Mouse (Mus musculus) stomach, embryonic 15.5 days (tissue): ENCODE measurements around the gene Pias1. TPM values are rescaled to one million over a fixed set of nuclear protein-coding genes. Genes with fewer than 3 reads are reported as not detected.

Experiments
- ATAC-seq: fragments of 200-750 bp; cut with Nextera tagmentation; 2 replicates; pipeline ENCODE4 v1.8.0; 2017; ENCODE audit warnings: low read depth, moderate number of reproducible peaks, moderate TSS enrichment; ENCODE audit not compliant: insufficient read depth, low FRiP score
- H3K27ac ChIP-seq: fragments of 300-500 bp; sonication (generic); 2 replicates; pipeline ENCODE4 v1.5.1; 2015; ENCODE audit warnings: mild to moderate bottlenecking, inconsistent platforms
- H3K27me3 ChIP-seq: fragments of 300-500 bp; sonication (generic); replicated peaks from 2 replicates; pipeline ENCODE4 v1.6.1; 2015; ENCODE audit warnings: inconsistent platforms
- H3K36me3 ChIP-seq: fragments of 300-500 bp; sonication (generic); 2 replicates; pipeline ENCODE4 v1.6.1; 2015; ENCODE audit warnings: inconsistent platforms
- H3K4me1 ChIP-seq: fragments of 300-500 bp; sonication (generic); 2 replicates; pipeline ENCODE4 v1.6.1; 2015; ENCODE audit warnings: inconsistent platforms
- H3K4me2 ChIP-seq: fragments of 300-500 bp; sonication (generic); 2 replicates; pipeline ENCODE4 v1.6.1; 2015; ENCODE audit warnings: mild to moderate bottlenecking, inconsistent platforms
- H3K4me3 ChIP-seq: fragments of 300-500 bp; sonication (generic); replicated peaks from 2 replicates; pipeline ENCODE4 v1.5.1; 2015; ENCODE audit warnings: inconsistent platforms
- H3K9ac ChIP-seq: fragments of 300-500 bp; sonication (generic); 2 replicates; pipeline ENCODE4 v1.6.1; 2015; ENCODE audit warnings: inconsistent platforms
- H3K9me3 ChIP-seq: fragments of 300-500 bp; sonication (generic); 2 replicates; pipeline ENCODE4 v1.6.1; 2016; ENCODE audit warnings: inconsistent platforms
- WGBS: fragments of 180-500 bp; shearing (Covaris S2); methylation state at CpG from one replicate; pipeline ENCODE4 v1.1.7; 2015; 5-methylcytosine and 5-hydroxymethylcytosine counted together
- polyA plus RNA-seq: library from polyadenylated mRNA; unstranded; fragments of >200 nt; fragmentation: Nextera tagmentation; extraction: Ambion mirVana; gene quantifications from 2 replicates; pipeline ENCODE4 v1.2.1, GENCODE M21; 2015

Pias1 gene
- polyA plus RNA-seq, 1 experiment from 2014 or later = 46.7 TPM

DNA sequence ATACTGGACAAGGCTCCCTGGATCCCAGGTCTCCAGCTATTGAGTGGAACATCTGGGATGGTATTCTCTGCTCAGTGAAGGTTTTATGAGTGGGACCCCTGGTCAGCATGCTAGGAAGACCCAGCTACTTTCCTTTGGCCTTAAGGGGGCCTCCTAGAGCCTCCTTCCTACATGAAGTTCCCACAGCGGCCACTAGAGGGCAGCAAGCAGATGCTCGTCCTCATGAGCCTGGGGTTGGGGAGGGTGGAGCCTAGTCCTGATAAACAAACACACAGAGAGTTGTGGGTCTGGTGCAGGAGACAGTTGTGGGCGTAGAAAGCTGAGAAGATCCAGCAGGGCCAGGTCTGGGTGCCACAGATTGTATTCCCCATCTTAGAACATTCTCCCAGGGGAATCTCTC lies 140.0 kb downstream of the Pias1 start:
- no peak overlapping the region for H3K9ac ChIP-seq
- no peak overlapping the region for H3K27ac ChIP-seq
- peak; percentile 54; the same call in 1 of the 2 replicates for ATAC-seq
- no peak overlapping the region for H3K4me3 ChIP-seq
- WGBS = 2% methylated on average over 3 of the region's 3 CpGs
- H3K4me2 ChIP-seq = no peak overlapping the region
- peaks cover 6% of the 10 kb centered on the region for H3K4me1 ChIP-seq
- no peaks in the 10 kb centered on the region for H3K27me3 ChIP-seq
- no peaks in the 10 kb centered on the region; the same call in 1 of the 2 replicates for H3K36me3 ChIP-seq
- no peaks in the 10 kb centered on the region for H3K9me3 ChIP-seq

DNA sequence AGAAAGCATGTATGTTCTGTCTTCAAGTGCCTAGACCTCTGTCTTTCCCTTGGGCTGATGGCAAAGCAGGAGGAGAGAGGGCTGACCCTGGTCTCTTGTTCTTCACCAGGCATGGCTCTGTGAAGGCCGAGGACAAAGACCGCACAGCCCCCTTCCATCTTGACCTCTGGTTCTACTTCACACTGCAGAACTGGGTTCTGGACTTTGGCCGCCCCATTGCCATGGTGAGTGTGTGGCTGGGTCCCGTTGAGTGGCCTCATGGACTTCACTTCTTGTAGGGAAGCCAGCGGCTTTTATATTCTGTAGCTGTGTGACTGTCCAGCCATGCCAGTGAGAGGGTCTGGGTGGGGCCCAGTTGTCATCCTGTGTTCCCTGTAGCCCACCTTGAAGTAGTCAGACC lies 143.3 kb downstream of the Pias1 start:
- Histone ChIP-seq H3K27ac (no peak overlapping the region), H3K4me2 (no peak overlapping the region), H3K9me3 (no peaks in the 10 kb centered on the region), H3K27me3 (no peaks in the 10 kb centered on the region), H3K36me3 (no peaks in the 10 kb centered on the region; the same call in 1 of the 2 replicates), H3K4me3 (no peak overlapping the region), H3K9ac (no peak overlapping the region), H3K4me1 (peaks cover 19% of the 10 kb centered on the region)
- 93% methylated on average over 5 of the region's 5 CpGs for WGBS
- ATAC-seq = no peak

DNA sequence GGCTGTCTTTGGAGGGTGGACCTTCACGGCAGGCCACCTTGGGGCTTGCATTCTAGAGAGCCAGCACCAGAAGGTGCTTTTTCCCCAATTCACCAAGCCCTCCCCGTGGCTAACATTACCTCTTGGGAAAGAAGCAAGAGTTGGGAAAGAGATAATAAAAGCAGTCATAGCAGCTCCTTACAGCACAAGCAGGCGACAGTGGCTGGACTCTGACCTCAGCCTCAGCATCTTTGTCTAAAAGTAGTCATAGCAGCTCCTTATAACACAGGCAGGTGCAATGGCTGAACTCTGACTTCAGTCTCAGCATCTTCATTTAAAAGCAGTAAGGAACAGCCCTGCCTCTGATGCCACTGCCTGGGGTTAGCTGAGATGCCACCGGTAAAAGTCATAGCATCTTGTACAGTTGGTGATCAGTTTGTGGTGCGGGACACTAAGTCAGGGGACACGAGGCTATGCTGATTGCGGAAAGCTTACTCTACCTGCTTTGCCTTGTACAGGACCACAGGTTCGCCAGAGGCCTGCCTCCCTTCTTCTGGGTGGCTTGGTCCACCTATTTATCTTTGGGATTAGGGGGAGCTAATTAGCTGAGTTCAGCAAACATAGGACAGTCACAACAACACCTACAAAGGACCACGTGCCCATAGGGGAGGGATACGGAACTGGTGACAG lies 144.2 kb downstream of the Pias1 start:
- Histone ChIP-seq H3K36me3 (no peaks in the 10 kb centered on the region; the same call in 1 of the 2 replicates), H3K9ac (no peak overlapping the region), H3K27me3 (no peaks in the 10 kb centered on the region), H3K4me2 (no peak overlapping the region), H3K4me1 (peaks cover 22% of the 10 kb centered on the region), H3K4me3 (no peak overlapping the region), H3K27ac (no peak overlapping the region), H3K9me3 (no peaks in the 10 kb centered on the region)
- WGBS = 72% methylated on average over 10 of the region's 10 CpGs
- ATAC-seq = no peak

DNA sequence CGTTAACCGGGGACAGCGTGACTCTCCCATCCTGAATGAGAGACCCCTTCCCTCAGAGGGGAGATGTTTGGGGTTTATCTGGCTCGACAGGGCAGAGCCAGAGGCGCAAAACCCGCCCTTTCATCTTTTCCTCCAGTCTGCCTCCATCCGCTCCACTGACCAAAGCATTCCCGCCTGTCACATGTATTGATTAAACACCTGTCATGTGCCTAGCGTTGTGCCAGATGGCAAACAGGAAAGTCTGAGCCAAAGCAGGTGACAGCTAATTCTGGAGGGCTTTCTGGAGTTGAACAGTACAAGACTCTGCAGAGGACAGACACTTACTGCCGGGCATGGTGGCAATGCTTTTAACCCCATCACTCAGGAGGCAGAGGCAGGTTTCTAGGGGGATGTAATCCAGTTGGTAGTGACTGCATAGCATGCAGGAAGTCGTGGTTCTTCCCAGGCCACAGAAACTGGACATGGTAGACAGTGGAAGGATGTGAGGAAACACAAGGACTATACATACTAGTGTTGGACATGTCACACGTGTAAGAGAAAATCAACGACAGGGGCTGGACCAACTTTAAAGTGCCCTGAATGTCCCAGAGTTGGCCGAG lies 148.5 kb downstream of the Pias1 start:
- ATAC-seq = no peak; the same call in 1 of the 2 replicates
- peak overlapping the region; percentile 94 for H3K9ac ChIP-seq
- 12% methylated on average over 14 of the region's 14 CpGs for WGBS

DNA sequence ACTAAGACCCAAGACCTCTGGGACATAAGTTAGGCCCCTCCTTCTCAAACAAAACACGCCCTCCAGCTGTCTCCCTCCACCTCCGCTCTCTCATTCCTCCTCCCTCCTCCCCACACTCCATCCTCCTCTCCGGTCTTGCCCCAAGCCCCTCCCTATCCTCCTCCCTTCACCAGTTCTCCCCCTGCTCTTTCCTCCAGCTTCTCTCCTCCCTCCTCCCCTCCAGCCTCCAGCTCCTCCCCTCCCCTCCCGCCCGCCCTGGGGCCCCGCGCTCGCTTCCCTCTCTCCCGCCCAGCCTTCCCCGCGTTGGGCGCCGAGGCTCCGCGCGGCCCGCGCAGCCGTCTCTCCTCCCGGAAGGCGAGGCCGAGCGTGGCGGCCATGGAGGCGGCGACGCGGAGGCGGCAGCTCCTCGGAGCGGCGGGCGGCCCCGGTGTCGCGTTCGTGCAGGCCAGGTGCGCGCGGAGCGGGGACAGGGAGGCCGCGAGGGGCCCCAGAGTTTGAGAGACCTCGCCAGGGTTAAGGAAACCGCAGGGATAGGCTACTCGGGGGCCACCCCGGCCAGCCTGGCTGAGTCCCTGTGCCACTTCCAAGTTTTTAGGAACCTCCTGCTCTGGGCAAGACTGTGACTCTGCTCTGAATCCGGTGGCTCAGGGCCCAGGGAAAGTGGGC lies 149.1 kb downstream of the Pias1 start, which contains the start of gene Cln6:
TSS of gene Cln6 (plus strand) at position 280 of the 666 bp plus-strand sequence.
- H3K4me2 ChIP-seq = peak within 1 kb of the TSS; percentile 88
- no peaks in the 10 kb centered on the region for H3K36me3 ChIP-seq
- under 1% methylated on average over 42 of the region's 48 CpGs for WGBS
- no peaks in the 10 kb centered on the region for H3K9me3 ChIP-seq
- H3K4me3 ChIP-seq = peak within 1 kb of the TSS; percentile 78
- peak; percentile 94 for ATAC-seq
- peak within 1 kb of the TSS; percentile 92 for H3K27ac ChIP-seq
- peak within 1 kb of the TSS; percentile 94 for H3K9ac ChIP-seq
- no peaks in the 10 kb centered on the region for H3K27me3 ChIP-seq
- H3K4me1 ChIP-seq = peaks cover 22% of the 10 kb centered on the region

More for the DNA sequence above, 148.5 kb downstream of the Pias1 start:
- H3K4me2 ChIP-seq = peak overlapping the region; percentile 88
- H3K36me3 ChIP-seq = no peaks in the 10 kb centered on the region
- H3K4me1 ChIP-seq = peaks cover 22% of the 10 kb centered on the region
- peak overlapping the region; percentile 92 for H3K27ac ChIP-seq
- H3K27me3 ChIP-seq = no peaks in the 10 kb centered on the region
- H3K4me3 ChIP-seq = peak overlapping the region; percentile 78
- H3K9me3 ChIP-seq = no peaks in the 10 kb centered on the region

- no peak overlapping the region for H3K9ac ChIP-seq
- WGBS = 12% methylated on average over 8 of the region's 8 CpGs
- peak overlapping the region; percentile 71 for H3K27ac ChIP-seq
- peaks cover 22% of the 10 kb centered on the region for H3K4me1 ChIP-seq
- no peaks in the 10 kb centered on the region for H3K9me3 ChIP-seq
- no peaks in the 10 kb centered on the region for H3K36me3 ChIP-seq
- H3K4me2 ChIP-seq = peak overlapping the region; percentile 88
- no peaks in the 10 kb centered on the region for H3K27me3 ChIP-seq
- peak; percentile 9; the same call in 1 of the 2 replicates for ATAC-seq
- peak overlapping the region; percentile 78 for H3K4me3 ChIP-seq
Measured at GRCm38 (mm10) chr9:62838146-62838505, 149.6 kb downstream of the Pias1 start.

DNA sequence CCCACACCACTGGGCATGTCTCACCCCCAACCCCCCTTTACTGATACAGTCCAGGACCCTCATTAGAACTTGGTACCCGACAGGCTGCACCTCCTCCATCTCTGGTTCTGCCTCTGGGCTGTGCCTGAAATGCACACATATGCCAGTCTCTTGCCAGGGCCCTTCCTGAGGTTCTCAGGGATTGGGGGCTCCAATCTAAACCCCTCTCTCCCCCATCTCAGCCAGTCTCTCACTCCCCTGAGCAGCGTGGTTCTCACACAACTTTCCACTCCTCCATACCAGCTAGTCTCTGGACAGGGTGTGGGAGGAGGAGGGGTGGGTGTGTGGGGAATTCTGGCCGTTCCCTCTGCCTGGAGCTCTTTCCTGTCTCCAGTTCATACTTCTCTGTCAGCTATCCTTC lies 150.1 kb downstream of the Pias1 start:
- no peak for ATAC-seq
- Histone ChIP-seq H3K4me1 (peaks cover 22% of the 10 kb centered on the region), H3K4me3 (no peak overlapping the region), H3K36me3 (no peaks in the 10 kb centered on the region), H3K9ac (no peak overlapping the region), H3K9me3 (no peaks in the 10 kb centered on the region), H3K4me2 (peak overlapping the region; percentile 88; the same call in 1 of the 2 replicates), H3K27me3 (no peaks in the 10 kb centered on the region), H3K27ac (peak overlapping the region; percentile 71)
- 33% methylated on average over 3 of the region's 3 CpGs for WGBS

- Histone ChIP-seq H3K9ac (no peak overlapping the region), H3K9me3 (no peaks in the 10 kb centered on the region), H3K4me1 (peaks cover 21% of the 10 kb centered on the region), H3K27ac (no peak overlapping the region), H3K27me3 (no peaks in the 10 kb centered on the region), H3K36me3 (no peaks in the 10 kb centered on the region), H3K4me2 (no peak overlapping the region), H3K4me3 (no peak overlapping the region)
- ATAC-seq = no peak
- WGBS = 64% methylated on average over 4 of the region's 4 CpGs
Measured at GRCm38 (mm10) chr9:62835705-62836446, 151.8 kb downstream of the Pias1 start.

DNA sequence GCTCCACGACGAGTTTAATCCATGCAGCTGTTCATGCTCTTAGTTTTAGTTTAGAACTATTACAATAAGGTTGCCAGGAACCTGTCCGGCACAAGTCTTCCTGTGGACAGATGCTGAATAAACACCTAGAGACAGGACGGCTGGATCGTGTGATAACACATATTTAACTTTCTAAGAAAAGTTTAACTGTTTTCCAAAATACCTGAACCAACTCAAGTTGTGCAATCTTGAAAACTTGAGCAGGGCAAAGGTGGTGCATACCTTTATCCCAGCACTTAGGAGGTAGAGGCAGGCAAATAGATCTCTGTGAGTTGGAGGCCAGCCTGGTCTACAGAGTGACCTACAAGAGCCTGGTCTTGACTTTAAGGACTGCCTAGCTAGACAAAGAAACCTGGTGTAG lies 152.8 kb downstream of the Pias1 start:
- WGBS = 51% methylated on average over 5 of the region's 5 CpGs
- Histone ChIP-seq H3K36me3 (no peaks in the 10 kb centered on the region), H3K27me3 (no peaks in the 10 kb centered on the region), H3K9me3 (no peaks in the 10 kb centered on the region), H3K4me1 (peaks cover 14% of the 10 kb centered on the region), H3K27ac (no peak overlapping the region), H3K4me3 (no peak overlapping the region), H3K9ac (no peak overlapping the region), H3K4me2 (no peak overlapping the region)
- no peak for ATAC-seq

DNA sequence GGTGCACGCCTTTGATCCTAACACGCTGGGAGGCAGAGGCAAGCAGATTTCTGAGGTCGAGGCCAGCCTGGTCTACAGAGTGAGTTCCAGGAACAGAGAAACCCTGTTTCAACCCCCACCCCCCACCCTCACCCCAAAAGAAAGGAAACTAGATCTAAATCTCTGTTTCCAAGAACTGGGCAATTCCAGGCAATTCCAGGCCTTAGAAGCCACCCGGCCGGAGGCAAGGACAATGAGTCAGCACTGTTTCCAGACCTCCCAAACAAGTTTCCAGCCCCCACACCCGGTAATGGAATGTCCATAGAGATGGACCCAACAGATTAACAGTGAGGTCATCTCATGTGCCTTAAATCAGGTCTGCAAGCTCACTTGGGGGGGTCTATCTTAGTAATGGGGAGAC lies 157.8 kb downstream of the Pias1 start:
- no peak overlapping the region for H3K27ac ChIP-seq
- no peak overlapping the region for H3K4me2 ChIP-seq
- no peak for ATAC-seq
- H3K4me3 ChIP-seq = no peak overlapping the region
- 72% methylated on average over 6 of the region's 6 CpGs for WGBS
- no peaks in the 10 kb centered on the region for H3K36me3 ChIP-seq
- no peaks in the 10 kb centered on the region for H3K9me3 ChIP-seq
- no peaks in the 10 kb centered on the region for H3K27me3 ChIP-seq
- H3K9ac ChIP-seq = no peak overlapping the region
- H3K4me1 ChIP-seq = peaks cover 9% of the 10 kb centered on the region; the same call in 1 of the 2 replicates

DNA sequence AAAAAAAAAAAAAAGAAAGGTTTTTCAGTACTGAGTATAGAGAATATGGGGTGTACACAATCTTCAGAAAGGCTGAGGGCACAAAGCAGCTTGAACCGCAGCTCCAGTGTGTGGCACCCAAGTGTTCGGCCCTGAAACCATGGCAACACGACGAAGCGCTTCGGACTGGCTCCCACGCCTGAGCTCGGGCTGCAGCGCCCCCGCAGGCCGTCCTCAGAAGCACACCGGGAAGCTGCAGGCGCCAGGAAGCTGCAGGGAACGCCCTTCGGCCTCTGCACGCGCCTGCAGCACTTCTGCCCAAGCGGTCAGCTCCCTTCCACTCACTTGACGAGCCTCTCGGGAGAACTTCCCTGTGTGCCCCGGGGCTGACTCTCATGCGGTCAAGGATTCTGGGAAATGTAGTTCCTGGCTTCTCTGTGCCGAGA lies 159.1 kb downstream of the Pias1 start:
- peaks cover 9% of the 10 kb centered on the region; the same call in 1 of the 2 replicates for H3K4me1 ChIP-seq
- peak overlapping the region; percentile 77 for H3K27ac ChIP-seq
- H3K27me3 ChIP-seq = no peaks in the 10 kb centered on the region
- ATAC-seq = peak; percentile 94
- H3K36me3 ChIP-seq = no peaks in the 10 kb centered on the region
- no peaks in the 10 kb centered on the region for H3K9me3 ChIP-seq
- under 1% methylated on average over 23 of the region's 23 CpGs for WGBS
- peak overlapping the region; percentile 56 for H3K4me2 ChIP-seq
- H3K4me3 ChIP-seq = peak overlapping the region; percentile 23
- no peak overlapping the region for H3K9ac ChIP-seq
